Mouse (Mus musculus): ENCODE measurements around the gene Specc1.

DNA sequence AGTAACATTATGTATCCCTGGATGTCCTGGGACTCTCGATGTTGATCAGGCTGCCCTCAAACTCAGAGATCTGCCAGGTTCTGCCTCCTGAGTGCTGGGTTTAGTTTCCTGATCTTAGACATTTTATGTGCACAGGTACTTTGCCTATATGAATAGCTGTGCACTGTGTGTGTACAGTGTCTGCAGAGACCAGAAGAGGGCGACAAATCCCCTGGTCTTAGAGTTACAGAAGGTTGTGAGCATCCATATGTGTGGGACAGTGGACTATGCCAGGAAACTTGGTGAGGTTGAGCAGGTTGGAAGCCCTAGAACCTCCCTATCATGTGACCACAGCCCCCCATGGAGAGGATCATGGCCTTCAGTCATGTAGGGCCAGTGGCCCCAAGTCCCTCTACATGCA is 24.7 kb downstream of the Specc1 start:
- TF ChIP-seq CTCF (IDR thresholded peaks at IDR 0.05; ENCODE audit: extremely low read depth, insufficient read length, insufficient replicate concordance, low read depth, low read length) (no peak), POLR2A (IDR thresholded peaks at IDR 0.05; ENCODE audit: low read depth, low read length) (no peak)
